Mouse (Mus musculus) kidney, postnatal 36 days (tissue): ENCODE data around the gene Olfr987.
"Not testable (repeated sequence)": the region's sequence is repeated elsewhere in the genome, so short reads cannot be mapped to it uniquely, and the experiment has no call there.

Source experiments
- DNase-seq, 2 experiments: peaks; one replicate each; pipeline ENCODE4 v3.0.0; 2021 to 2022; ENCODE audit warnings: mixed read lengths in 2 of 2

The Olfr987 gene

GRCm38 (mm10) chr2:85339215-85339614 lies at the start of gene Olfr987:
Gene Olfr987, minus strand, starts transcription at chr2:85339315.
- not testable (repeated sequence) for DNase-seq

DNA sequence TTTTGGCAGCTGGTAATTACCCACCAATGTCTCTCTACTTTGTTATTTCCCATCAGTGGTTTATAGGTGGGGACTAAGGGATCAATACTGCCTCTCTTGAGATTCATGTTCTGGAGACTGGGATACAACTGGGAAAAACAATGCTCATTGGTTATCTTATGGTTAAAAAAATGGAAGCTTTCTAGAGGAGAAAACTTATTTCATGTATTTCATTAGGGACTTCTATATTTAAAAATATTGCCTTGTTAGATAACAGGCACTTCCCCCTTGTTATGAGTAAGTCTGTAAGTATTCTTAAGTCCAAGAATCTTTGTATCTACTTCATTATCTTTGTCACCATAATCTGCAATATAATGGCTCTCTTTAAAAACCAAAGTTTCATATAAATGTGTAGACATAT lies 24.0 kb upstream of the Olfr987 start, which contains the start of gene Olfr988:
TSS of gene Olfr988 (minus strand) at position 101 of the 400 bp plus-strand sequence.
- not testable (repeated sequence) for DNase-seq

- DNase-seq = no peak
These were observed 857 bp upstream of the Olfr987 start for GRCm38 (mm10) chr2:85339972-85340371.

DNA sequence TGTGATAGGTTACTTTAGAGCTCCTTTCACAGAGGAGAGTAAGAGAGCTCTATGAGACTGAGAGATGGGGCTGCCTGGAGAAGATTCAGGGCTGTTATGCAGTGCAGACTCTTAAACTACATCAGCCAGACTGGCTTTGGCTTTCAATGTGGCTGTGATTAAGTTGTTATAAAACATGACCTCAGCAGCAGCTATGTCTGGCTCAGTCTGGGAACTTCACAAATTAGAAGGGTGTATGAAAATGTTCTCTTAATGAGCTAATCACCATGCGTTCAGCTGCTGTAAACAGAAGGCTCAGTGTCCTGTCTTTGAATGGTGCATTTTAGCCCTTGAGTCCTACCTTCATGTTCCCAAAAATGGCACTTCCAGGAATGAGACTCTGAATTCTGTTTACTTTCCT lies 20.0 kb downstream of the Olfr987 start:
- DNase-seq = no peak

DNA sequence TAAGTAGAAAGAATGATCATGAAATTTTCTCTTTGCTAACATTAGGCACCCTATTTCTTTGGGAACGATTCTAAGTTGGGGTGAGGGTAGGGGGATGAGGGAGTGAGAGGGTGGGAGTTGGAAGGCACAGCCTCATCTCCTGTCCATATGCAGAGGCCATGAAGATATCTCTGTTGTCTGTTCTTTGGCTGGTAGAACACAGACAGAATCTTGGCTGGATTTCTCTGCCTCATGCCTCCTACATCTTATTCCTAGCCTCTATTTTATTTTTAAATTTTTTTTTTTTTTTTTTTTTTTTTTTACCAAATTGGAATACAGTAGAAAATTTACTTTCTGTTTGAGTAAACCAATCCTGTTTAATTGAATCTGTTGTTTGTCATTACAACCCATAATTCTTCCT lies 53.7 kb downstream of the Olfr987 start:
- no peak for DNase-seq

GRCm38 (mm10) chr2:85284626-85285025 lies 54.5 kb downstream of the Olfr987 start:
- no peak for DNase-seq

- no peak for DNase-seq
These were observed 55.3 kb downstream of the Olfr987 start for GRCm38 (mm10) chr2:85283631-85284466.

DNA sequence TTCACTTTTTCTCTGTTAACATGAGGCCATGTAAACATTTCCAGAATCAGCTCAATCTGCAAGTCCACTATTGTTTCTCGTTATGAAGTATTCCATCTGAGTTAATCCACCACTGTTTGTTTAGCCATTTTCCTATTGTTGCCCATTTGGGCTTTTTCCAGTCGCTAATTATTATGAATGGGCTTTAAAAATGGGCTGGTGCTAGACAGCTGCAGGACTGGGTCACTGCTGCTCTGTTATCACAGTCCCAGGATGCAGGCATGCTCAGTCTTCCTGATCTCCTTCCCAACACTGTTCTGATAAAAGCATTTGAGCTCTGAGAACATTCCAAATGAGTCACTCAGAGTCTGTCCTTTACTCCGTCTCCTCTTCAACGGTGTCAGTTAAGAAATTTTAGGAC lies 58.1 kb downstream of the Olfr987 start:
- peak in 1 of 2 experiments; percentile 10 for DNase-seq
